Mouse (Mus musculus) erythroblast, embryonic 14.5 days (primary cell): ENCODE data around the gene P2ry2.

Experiments used
- GATA1 ChIP-seq: IDR thresholded peaks from 2 replicates; pipeline ENCODE4 v1.6.1; 2012; ENCODE audit warnings: low read length, inconsistent platforms, mixed read lengths
- TAL1 ChIP-seq: IDR thresholded peaks from 3 replicates; pipeline ENCODE4 v1.6.1; 2012; ENCODE audit warnings: low read length, inconsistent platforms, mixed read lengths

DNA sequence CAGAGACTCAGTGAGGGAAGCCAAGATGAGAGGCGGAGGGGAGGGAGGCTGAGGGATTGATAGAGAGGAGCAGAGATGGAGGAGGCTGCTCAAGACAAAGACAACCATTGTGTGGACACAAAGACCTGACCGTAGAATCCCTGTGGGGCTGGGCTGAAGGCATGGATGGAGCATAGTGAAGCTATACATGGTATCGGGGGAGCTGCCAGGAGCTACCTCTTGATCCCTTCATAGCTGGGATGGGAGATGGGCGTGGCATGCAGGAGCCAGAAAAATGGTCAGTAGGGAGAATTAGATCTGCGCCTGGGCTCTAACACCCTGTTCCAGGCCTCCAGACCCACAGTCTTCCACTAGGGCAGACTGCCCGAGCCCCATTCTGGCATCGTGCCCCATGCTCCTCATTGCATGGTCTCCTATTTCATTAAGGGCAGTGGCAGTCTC lies 4.4 kb upstream of the P2ry2 start:
- no peak for TF ChIP-seq GATA1
- no peak for TF ChIP-seq TAL1
